Mouse (Mus musculus) liver, embryonic 16.5 days (tissue): ENCODE data around the gene Tgm6. TPM values are rescaled to one million over a fixed set of nuclear protein-coding genes. Genes with fewer than 3 reads are reported as not detected.

Experiments used
- ATAC-seq: fragments of 200-750 bp; cut with Nextera tagmentation; 2 replicates; pipeline ENCODE4 v1.8.0; 2017; ENCODE audit warnings: low read depth, mild to moderate bottlenecking, moderate number of reproducible peaks, moderate library complexity
- H3K27ac ChIP-seq: fragments of 300-500 bp; sonication (generic); 2 replicates; pipeline ENCODE4 v1.5.1; 2014; ENCODE audit warnings: mild to moderate bottlenecking, low read length
- H3K27me3 ChIP-seq: fragments of 300-500 bp; sonication (generic); 2 replicates; pipeline ENCODE4 v1.6.1; 2014; ENCODE audit warnings: low read depth, low read length, mixed read lengths; ENCODE audit not compliant: control insufficient read depth, insufficient read depth
- H3K36me3 ChIP-seq: fragments of 300-500 bp; sonication (generic); 2 replicates; pipeline ENCODE4 v1.6.1; 2014; ENCODE audit warnings: mild to moderate bottlenecking; ENCODE audit not compliant: control insufficient read depth, insufficient read depth
- H3K4me1 ChIP-seq: fragments of 300-500 bp; sonication (generic); 2 replicates; pipeline ENCODE4 v1.6.1; 2014; ENCODE audit warnings: low read depth, low read length, mixed read lengths; ENCODE audit not compliant: control insufficient read depth
- H3K4me2 ChIP-seq: fragments of 300-500 bp; sonication (generic); 2 replicates; pipeline ENCODE4 v1.6.1; 2014; ENCODE audit warnings: low read depth, low read length, mixed read lengths
- H3K4me3 ChIP-seq: fragments of 300-500 bp; sonication (generic); 2 replicates; pipeline ENCODE4 v1.5.1; 2014; ENCODE audit warnings: low read depth, mild to moderate bottlenecking, low read length
- H3K9ac ChIP-seq: fragments of 300-500 bp; sonication (generic); 2 replicates; pipeline ENCODE4 v1.6.1; 2014; ENCODE audit warnings: low read depth, low read length
- H3K9me3 ChIP-seq: fragments of 300-500 bp; sonication (generic); replicated peaks from 2 replicates; pipeline ENCODE4 v1.6.1; 2016; ENCODE audit warnings: low read length; ENCODE audit not compliant: control insufficient read depth
- WGBS: fragments of 180-500 bp; shearing (Covaris S2); extraction: QIAGEN DNeasy Blood & Tissue Kit; methylation state at CpG from one replicate; pipeline ENCODE4 v1.1.7; 2014; ENCODE audit not compliant: insufficient replicate concordance; 5-methylcytosine and 5-hydroxymethylcytosine counted together
- polyA plus RNA-seq: library from polyadenylated mRNA; unstranded; fragments of >200 nt; fragmentation: Nextera tagmentation; extraction: Ambion mirVana; gene quantifications from 2 replicates; pipeline ENCODE4 v1.2.1, GENCODE M21; 2015

Tgm6 gene
- polyA plus RNA-seq, 1 experiment from 2014 or later, result not detected

GRCm38 (mm10) chr2:130143011-130143410 lies 30.8 kb downstream of the Tgm6 start:
- WGBS, result 80% methylated on average over 8 of the region's 8 CpGs
- Histone ChIP-seq H3K4me2 (no peak overlapping the region), H3K4me1 (no peaks in the 10 kb centered on the region), H3K9ac (no peak overlapping the region), H3K36me3 (no peaks in the 10 kb centered on the region), H3K27me3 (no peaks in the 10 kb centered on the region), H3K9me3 (no peaks in the 10 kb centered on the region), H3K4me3 (no peak overlapping the region), H3K27ac (no peak overlapping the region)
- ATAC-seq, result no peak

GRCm38 (mm10) chr2:130144703-130145324 lies 32.6 kb downstream of the Tgm6 start:
- Histone ChIP-seq H3K27me3 (no peaks in the 10 kb centered on the region), H3K27ac (no peak overlapping the region), H3K9ac (no peak overlapping the region), H3K4me2 (no peak overlapping the region), H3K9me3 (no peaks in the 10 kb centered on the region), H3K4me3 (no peak overlapping the region), H3K4me1 (no peaks in the 10 kb centered on the region), H3K36me3 (no peaks in the 10 kb centered on the region)
- 74% methylated on average over 23 of the region's 23 CpGs for WGBS
- no peak for ATAC-seq

- Histone ChIP-seq H3K4me3 (no peak overlapping the region), H3K9me3 (no peaks in the 10 kb centered on the region), H3K4me2 (no peak overlapping the region), H3K36me3 (no peaks in the 10 kb centered on the region), H3K9ac (no peak overlapping the region), H3K27me3 (no peaks in the 10 kb centered on the region), H3K4me1 (no peaks in the 10 kb centered on the region), H3K27ac (no peak overlapping the region)
- ATAC-seq, result no peak
- 55% methylated on average over 5 of the region's 5 CpGs for WGBS
Measured at GRCm38 (mm10) chr2:130146089-130146668, 34.0 kb downstream of the Tgm6 start.

- no peak overlapping the region for H3K4me3 ChIP-seq
- no peak overlapping the region for H3K27ac ChIP-seq
- H3K27me3 ChIP-seq, result no peaks in the 10 kb centered on the region
- H3K9me3 ChIP-seq, result no peaks in the 10 kb centered on the region
- H3K4me2 ChIP-seq, result no peak overlapping the region
- H3K4me1 ChIP-seq, result no peaks in the 10 kb centered on the region
- no peak overlapping the region for H3K9ac ChIP-seq
- ATAC-seq, result no peak
- WGBS, result 52% methylated on average over 3 of the region's 3 CpGs
- no peaks in the 10 kb centered on the region for H3K36me3 ChIP-seq
Measured at GRCm38 (mm10) chr2:130155171-130155570, 43.0 kb downstream of the Tgm6 start.

- no peak overlapping the region for H3K9ac ChIP-seq
- no peaks in the 10 kb centered on the region for H3K36me3 ChIP-seq
- no peaks in the 10 kb centered on the region for H3K27me3 ChIP-seq
- no peaks in the 10 kb centered on the region for H3K9me3 ChIP-seq
- no peak overlapping the region for H3K27ac ChIP-seq
- H3K4me1 ChIP-seq, result no peaks in the 10 kb centered on the region
- H3K4me3 ChIP-seq, result no peak overlapping the region
- no peak overlapping the region for H3K4me2 ChIP-seq
- no peak for ATAC-seq
Measured at GRCm38 (mm10) chr2:130155851-130156250, 43.6 kb downstream of the Tgm6 start.

GRCm38 (mm10) chr2:130157231-130158087 lies 45.2 kb downstream of the Tgm6 start:
- H3K9ac ChIP-seq, result no peak overlapping the region
- H3K36me3 ChIP-seq, result no peaks in the 10 kb centered on the region
- no peak overlapping the region for H3K27ac ChIP-seq
- no peak for ATAC-seq
- H3K9me3 ChIP-seq, result no peaks in the 10 kb centered on the region
- H3K4me1 ChIP-seq, result no peaks in the 10 kb centered on the region
- H3K27me3 ChIP-seq, result no peaks in the 10 kb centered on the region
- 56% methylated on average over 14 of the region's 14 CpGs for WGBS
- H3K4me3 ChIP-seq, result no peak overlapping the region
- no peak overlapping the region for H3K4me2 ChIP-seq

GRCm38 (mm10) chr2:130158088-130158437 lies 45.8 kb downstream of the Tgm6 start:
- WGBS, result 53% methylated on average over 4 of the region's 4 CpGs
- no peaks in the 10 kb centered on the region for H3K36me3 ChIP-seq
- no peaks in the 10 kb centered on the region for H3K9me3 ChIP-seq
- H3K4me2 ChIP-seq, result no peak overlapping the region
- no peak overlapping the region for H3K27ac ChIP-seq
- no peak for ATAC-seq
- no peaks in the 10 kb centered on the region for H3K27me3 ChIP-seq
- no peak overlapping the region for H3K4me3 ChIP-seq
- H3K4me1 ChIP-seq, result no peaks in the 10 kb centered on the region
- H3K9ac ChIP-seq, result no peak overlapping the region

GRCm38 (mm10) chr2:130162701-130163100 lies 50.5 kb downstream of the Tgm6 start:
- no peak overlapping the region for H3K4me2 ChIP-seq
- 74% methylated on average over 5 of the region's 5 CpGs for WGBS

More at GRCm38 (mm10) chr2:130162701-130163100, 50.5 kb downstream of the Tgm6 start:
- ATAC-seq, result no peak
- no peaks in the 10 kb centered on the region for H3K4me1 ChIP-seq
- H3K9ac ChIP-seq, result no peak overlapping the region
- H3K27me3 ChIP-seq, result no peaks in the 10 kb centered on the region
- H3K36me3 ChIP-seq, result no peaks in the 10 kb centered on the region
- no peak overlapping the region for H3K4me3 ChIP-seq
- H3K9me3 ChIP-seq, result no peaks in the 10 kb centered on the region
- H3K27ac ChIP-seq, result no peak overlapping the region
